Mouse (Mus musculus): ENCODE data around the gene Nbea. TPM values are rescaled to one million over a fixed set of nuclear protein-coding genes. Genes with fewer than 3 reads are reported as not detected.

The Nbea gene
- 39.4 and 40.7 TPM in 2 replicates for polyA plus RNA-seq (2016; fragmentation: Nextera tagmentation; extraction: Ambion mirVana)

DNA sequence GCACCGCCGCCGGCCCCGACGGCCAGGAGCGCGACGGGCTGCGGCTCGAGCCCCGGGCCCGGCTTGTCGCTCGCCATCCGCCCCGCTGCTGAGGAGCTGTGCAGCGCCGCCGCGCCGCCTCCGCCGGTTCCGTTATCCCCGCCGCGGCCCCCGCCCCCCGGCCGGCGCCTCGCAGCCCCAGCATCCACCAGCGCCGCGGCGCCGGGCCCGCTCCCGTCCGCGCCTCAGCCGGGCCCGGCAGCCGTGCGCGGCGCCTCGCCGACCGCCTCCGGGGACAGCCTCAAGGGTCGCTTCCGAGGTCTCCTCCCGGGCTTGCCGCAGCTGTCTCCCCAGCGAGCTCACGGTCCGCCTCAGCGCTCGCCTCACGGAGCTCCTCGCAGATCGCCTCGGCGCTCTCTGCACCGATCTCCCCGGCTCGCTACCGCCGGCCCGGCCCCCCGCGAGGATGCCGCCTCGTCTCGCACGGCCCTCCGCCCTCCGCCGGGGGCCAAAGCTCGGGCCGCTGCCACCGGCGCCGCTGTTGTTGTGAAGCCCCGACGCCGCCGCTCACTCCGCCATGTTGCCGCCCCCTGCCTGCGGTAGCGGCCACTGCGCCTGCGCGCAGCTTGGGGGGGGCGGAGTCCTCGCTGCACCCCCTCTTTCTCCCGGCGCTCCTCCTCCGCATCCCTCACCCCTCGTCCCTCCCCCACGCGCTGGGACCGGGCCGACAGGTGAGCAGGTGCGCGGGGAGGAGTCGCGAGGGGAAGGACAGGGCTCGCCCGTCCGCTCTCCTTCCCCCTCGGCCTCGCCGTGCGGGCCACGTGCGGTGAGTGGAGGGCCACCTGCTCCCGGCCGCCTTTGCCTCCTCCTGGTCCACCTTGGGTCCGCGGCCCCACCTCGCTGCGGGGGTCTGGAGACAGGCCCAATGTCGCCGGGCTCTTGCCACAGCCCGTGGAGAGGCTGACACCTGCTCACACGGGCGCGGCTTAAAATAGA, at the start of gene Nbea:
Nbea (minus strand) TSS at position 543 of the 975 bp plus-strand sequence.
- H3K9ac ChIP-seq (replicated peaks), result peak within 1 kb of the TSS; percentile 98
- H3K4me2 ChIP-seq (replicated peaks), result peak within 1 kb of the TSS; percentile 83
- H3K4me1 ChIP-seq, result peaks cover 12% of the 10 kb centered on the region
- WGBS, result under 1% methylated on average over 102 of the region's 131 CpGs
- no peaks in the 10 kb centered on the region for H3K36me3 ChIP-seq
- H3K27me3 ChIP-seq, result no peaks in the 10 kb centered on the region
- H3K27ac ChIP-seq (replicated peaks), result peak within 1 kb of the TSS; percentile 97
- ATAC-seq (ENCODE audit: low FRiP score, low read depth), result peak; percentile 84
- H3K4me3 ChIP-seq, result peak within 1 kb of the TSS; percentile 96
- no peaks in the 10 kb centered on the region for H3K9me3 ChIP-seq

DNA sequence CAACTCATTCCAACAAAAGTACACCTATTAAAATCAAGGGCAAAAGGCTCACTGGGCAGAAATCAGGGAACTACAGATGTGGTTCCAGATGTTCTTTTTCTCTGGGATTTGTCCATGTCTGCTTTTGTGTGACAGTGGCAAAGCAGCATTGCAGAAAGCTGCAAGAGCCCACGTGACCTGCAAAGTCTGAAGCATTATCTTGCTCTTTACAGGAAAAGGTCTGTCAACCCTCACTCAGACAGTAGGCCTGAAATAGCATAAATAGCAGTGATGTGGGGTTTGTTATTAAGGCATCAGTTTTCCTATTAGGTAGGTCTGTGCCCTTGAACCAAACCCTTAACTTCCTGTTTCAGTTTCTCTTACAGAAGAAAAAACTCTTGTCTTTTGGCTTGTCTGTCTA, 45.8 kb upstream of the Nbea start:
- 64% methylated on average over 1 of the region's 1 CpGs for WGBS
- no peak overlapping the region for H3K4me2 ChIP-seq (replicated peaks)
- H3K4me3 ChIP-seq, result no peak overlapping the region
- H3K9me3 ChIP-seq, result no peaks in the 10 kb centered on the region
- H3K36me3 ChIP-seq, result no peaks in the 10 kb centered on the region
- no peak overlapping the region for H3K27ac ChIP-seq (replicated peaks)
- H3K9ac ChIP-seq (replicated peaks), result no peak overlapping the region
- H3K27me3 ChIP-seq, result no peaks in the 10 kb centered on the region
- ATAC-seq (ENCODE audit: low FRiP score, low read depth), result no peak
- no peaks in the 10 kb centered on the region for H3K4me1 ChIP-seq

DNA sequence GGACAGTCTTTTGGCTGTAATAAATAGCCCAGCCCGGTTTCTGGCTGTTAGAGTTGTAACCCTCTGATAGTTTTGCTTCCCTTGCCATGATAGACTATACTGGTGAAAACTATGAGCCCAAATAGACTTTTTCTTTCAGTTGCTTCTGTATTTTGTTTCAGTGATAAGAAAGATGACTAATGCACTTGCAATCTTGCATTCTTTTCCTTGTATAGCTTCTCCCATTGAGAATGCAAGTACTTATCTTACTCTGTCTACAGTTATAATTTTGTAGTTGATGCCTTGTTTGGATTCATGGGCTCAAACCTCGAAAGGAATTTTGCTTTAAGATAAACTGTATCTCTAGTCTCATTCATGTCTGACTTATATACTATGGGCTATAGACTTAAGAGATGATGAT, 32.5 kb upstream of the Nbea start:
- Histone ChIP-seq H3K27ac (replicated peaks) (no peak overlapping the region), H3K36me3 (no peaks in the 10 kb centered on the region)
- WGBS, result 87% methylated on average over 2 of the region's 2 CpGs

DNA sequence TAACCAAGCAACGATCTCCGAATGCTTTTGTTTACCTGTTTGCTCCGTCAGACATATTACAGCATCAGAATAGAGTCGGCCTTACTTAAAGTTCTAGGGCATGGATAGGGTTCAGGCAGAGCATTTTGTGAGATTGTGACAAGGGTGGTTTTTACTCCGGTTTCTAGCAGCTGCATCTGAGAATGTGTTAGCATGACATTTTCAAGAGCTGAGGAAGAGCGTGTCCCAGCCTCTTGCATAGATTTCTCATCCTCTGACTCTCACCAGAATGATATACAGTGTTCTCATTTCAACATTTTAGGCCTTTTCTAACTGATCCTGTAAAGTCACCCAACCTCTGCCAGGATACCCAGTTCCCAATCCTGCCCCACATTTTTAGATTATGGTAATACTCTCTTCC, 20.5 kb upstream of the Nbea start:
- Histone ChIP-seq H3K9ac (replicated peaks) (no peak overlapping the region), H3K27me3 (no peaks in the 10 kb centered on the region), H3K36me3 (no peaks in the 10 kb centered on the region), H3K9me3 (no peaks in the 10 kb centered on the region), H3K4me1 (no peaks in the 10 kb centered on the region), H3K4me2 (replicated peaks) (no peak overlapping the region), H3K27ac (replicated peaks) (no peak overlapping the region), H3K4me3 (no peak overlapping the region)
- WGBS, result 73% methylated on average over 6 of the region's 6 CpGs
- no peak for ATAC-seq (ENCODE audit: low FRiP score, low read depth)

More for the DNA sequence above, 32.5 kb upstream of the Nbea start:
- Histone ChIP-seq H3K9ac (replicated peaks) (no peak overlapping the region), H3K27me3 (no peaks in the 10 kb centered on the region), H3K4me1 (no peaks in the 10 kb centered on the region), H3K4me2 (replicated peaks) (no peak overlapping the region), H3K9me3 (no peaks in the 10 kb centered on the region), H3K4me3 (no peak overlapping the region)
- ATAC-seq (ENCODE audit: low FRiP score, low read depth), result no peak

DNA sequence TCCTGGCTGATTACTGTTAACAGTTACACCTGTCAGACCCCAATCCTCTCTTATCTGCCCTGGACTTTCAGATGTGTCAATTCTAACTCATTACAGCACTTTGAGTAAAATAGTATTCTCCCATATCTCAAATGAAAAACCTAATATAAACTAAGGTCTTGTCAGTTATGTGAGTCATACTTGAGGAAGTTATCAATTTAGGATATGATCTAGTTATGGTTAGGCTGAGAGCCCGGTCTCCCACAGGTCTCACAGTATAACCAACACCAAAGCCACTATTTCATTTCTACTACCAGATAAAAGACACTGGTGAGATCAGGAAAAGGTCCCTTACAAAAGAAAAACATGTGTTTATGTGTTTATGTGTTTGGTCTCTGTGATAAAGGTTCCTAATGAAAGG, 4.7 kb upstream of the Nbea start:
- H3K36me3 ChIP-seq, result no peaks in the 10 kb centered on the region
- H3K27ac ChIP-seq (replicated peaks), result no peak overlapping the region
- ATAC-seq (ENCODE audit: low FRiP score, low read depth), result no peak
- peaks cover 3% of the 10 kb centered on the region; the same call in 1 of the 2 replicates for H3K4me1 ChIP-seq
- no peak overlapping the region for H3K4me3 ChIP-seq
- WGBS, result 90% methylated on average over 1 of the region's 1 CpGs
- H3K4me2 ChIP-seq (replicated peaks), result no peak overlapping the region
- H3K9ac ChIP-seq (replicated peaks), result no peak overlapping the region
- H3K9me3 ChIP-seq, result no peaks in the 10 kb centered on the region
- no peaks in the 10 kb centered on the region for H3K27me3 ChIP-seq

DNA sequence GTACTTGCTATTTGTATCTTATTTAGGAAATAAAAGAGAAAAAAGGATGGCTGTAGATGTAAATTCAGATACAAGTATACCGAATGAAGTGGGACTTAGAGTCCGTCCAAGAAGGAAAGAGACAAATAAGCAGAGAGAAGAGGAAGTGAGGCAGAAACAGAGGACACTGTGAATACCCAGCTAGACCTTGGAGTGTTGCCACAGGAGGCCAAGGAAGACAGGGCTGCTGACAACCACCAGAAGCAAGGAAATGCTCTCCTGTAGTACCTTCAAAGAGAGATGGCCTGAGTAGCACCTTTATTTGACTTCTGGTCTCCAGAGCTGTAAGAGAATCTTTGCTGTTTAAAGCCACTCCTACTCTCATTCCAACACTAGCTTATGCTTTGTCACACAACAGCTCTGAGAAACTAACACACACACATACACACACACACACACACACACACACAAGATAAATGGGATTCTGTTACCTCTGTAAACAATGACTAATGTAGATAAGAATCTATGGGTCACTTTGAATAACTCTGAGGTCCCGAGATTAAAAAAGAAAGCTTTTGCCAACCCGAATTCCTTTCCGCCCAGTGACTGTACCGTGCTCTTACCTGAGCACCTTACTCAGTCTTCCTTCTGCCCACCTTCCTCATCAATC, 3.8 kb upstream of the Nbea start:
- Histone ChIP-seq H3K4me3 (no peak overlapping the region), H3K36me3 (no peaks in the 10 kb centered on the region), H3K4me2 (replicated peaks) (no peak overlapping the region), H3K27me3 (no peaks in the 10 kb centered on the region), H3K9me3 (no peaks in the 10 kb centered on the region), H3K9ac (replicated peaks) (no peak overlapping the region), H3K27ac (replicated peaks) (no peak overlapping the region), H3K4me1 (peaks cover 3% of the 10 kb centered on the region; the same call in 1 of the 2 replicates)
- WGBS, result 78% methylated on average over 6 of the region's 6 CpGs
- ATAC-seq (ENCODE audit: low FRiP score, low read depth), result no peak

DNA sequence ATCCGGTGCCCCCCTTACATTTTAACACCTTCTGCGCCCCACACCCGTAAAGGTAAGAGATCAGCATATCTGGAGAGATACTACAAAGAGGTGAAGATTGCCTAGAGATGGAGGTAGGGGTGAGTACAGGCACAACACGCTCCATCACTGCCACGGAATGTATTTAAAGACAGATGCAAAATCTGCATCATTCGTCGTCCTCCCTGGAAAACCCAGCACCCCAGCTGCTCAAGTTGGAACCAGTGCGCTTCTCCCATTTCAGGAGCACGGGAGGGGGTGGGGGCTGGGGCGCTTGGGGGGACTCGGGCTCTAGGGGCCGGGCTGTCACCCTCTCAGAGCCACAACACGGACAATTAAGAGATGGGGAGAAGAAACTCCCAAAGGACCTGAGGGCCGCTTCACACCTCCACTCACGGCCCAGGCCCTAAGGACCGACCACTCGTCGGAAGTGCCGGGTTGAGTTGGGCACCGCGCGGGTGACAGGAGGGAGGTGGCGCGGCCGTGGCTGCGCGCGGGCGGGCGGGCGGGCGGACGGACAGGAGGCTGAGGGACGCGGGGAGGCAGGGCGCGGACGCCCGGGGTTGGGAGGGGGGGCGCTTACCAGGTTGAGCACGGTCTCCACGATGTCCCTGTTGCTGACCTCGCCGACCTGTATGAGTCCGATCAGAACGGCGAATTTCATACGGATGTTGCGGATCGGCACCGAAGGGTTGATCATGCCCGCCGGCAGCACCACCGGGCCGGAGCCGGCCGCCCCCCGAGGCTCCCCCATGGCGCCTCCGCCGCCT, 936 bp downstream of the Nbea start:
- H3K4me2 ChIP-seq (replicated peaks), result peak overlapping the region; percentile 83
- peaks cover 12% of the 10 kb centered on the region for H3K4me1 ChIP-seq
- H3K9me3 ChIP-seq, result no peaks in the 10 kb centered on the region
- peak; percentile 64 for ATAC-seq (ENCODE audit: low FRiP score, low read depth)
- peak overlapping the region; percentile 96 for H3K4me3 ChIP-seq
- no peaks in the 10 kb centered on the region for H3K36me3 ChIP-seq
- peak overlapping the region; percentile 97 for H3K27ac ChIP-seq (replicated peaks)
- peak overlapping the region; percentile 98 for H3K9ac ChIP-seq (replicated peaks)
- under 1% methylated on average over 42 of the region's 61 CpGs for WGBS
- no peaks in the 10 kb centered on the region for H3K27me3 ChIP-seq

DNA sequence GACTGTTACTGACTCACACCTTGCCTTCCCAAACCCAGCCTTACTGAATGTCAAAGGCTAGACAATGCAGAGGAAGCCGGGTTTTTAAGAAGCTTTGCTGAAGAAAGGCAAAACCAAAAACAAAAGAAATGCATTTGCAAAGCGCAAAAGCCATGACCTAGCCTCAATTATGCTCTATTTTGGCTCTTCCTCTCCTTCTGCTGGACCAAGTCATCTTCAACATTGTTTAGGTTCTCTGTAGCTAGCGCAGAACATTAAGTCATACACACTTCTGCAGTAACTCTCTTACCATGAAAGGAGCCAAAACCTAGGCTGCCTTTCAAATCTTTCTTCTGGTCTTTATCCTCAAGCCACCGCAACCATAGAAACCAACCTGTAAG, 1.5 kb downstream of the Nbea start:
- Histone ChIP-seq H3K27ac (replicated peaks) (peak overlapping the region; percentile 97), H3K4me1 (peaks cover 12% of the 10 kb centered on the region)
- WGBS, result 0% methylated on average over 4 of the region's 4 CpGs

DNA sequence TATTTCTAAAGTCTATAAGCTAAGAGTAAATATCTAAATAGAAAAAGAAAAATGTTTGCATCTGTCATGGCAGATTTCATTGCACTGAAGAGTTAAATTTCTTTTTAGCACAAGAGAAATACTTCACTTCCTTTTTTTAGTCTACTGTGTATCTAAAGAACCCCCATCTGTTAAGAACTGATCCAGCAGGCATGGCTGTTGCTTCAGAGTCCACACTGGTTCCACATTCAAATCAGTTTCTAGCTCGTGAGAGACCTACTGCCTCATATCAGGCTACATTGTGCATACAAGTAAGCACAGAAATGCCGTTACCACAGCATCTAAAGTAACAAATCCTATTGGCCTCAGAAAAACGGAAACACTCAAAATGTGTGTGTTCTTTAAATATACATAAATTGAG, 2.5 kb downstream of the Nbea start:
- H3K9ac ChIP-seq (replicated peaks), result 0 out of 2 replicates have a peak overlapping the region, but pooled peaks have one; percentile 98
- H3K36me3 ChIP-seq, result no peaks in the 10 kb centered on the region
- peak overlapping the region; percentile 96 for H3K4me3 ChIP-seq
- 36% methylated on average over 3 of the region's 3 CpGs for WGBS
- H3K9me3 ChIP-seq, result no peaks in the 10 kb centered on the region
- peaks cover 12% of the 10 kb centered on the region for H3K4me1 ChIP-seq
- peak overlapping the region; percentile 83 for H3K4me2 ChIP-seq (replicated peaks)
- no peak for ATAC-seq (ENCODE audit: low FRiP score, low read depth)
- no peaks in the 10 kb centered on the region for H3K27me3 ChIP-seq
- H3K27ac ChIP-seq (replicated peaks), result no peak overlapping the region

More for the DNA sequence above, 1.5 kb downstream of the Nbea start:
- no peaks in the 10 kb centered on the region for H3K9me3 ChIP-seq
- no peaks in the 10 kb centered on the region for H3K27me3 ChIP-seq
- peak overlapping the region; percentile 96 for H3K4me3 ChIP-seq
- H3K4me2 ChIP-seq (replicated peaks), result peak overlapping the region; percentile 83
- no peaks in the 10 kb centered on the region for H3K36me3 ChIP-seq
- H3K9ac ChIP-seq (replicated peaks), result peak overlapping the region; percentile 98
- no peak for ATAC-seq (ENCODE audit: low FRiP score, low read depth)

DNA sequence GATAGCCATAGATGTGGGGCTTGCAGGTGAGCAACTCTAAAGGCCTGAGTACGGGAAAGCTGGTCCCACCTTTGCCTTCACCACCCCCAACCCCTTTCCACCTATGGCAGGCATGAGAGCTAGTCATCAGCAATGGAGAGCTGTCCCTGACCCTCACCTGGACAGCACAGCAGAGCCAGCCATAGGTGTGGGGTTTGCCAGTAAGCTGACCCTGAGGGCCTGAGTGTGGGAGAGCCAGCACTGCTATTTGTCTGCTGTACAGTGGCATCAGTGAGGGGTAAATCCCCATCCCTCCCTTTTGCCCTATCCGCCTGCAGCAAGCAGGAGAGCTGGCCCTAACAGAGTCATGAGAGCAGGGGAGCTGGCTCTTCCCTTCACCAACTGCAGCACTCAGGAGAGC, 25.6 kb downstream of the Nbea start:
- no peaks in the 10 kb centered on the region for H3K9me3 ChIP-seq
- H3K4me1 ChIP-seq, result no peaks in the 10 kb centered on the region
- WGBS, result 94% methylated on average over 2 of the region's 2 CpGs
- H3K27me3 ChIP-seq, result no peaks in the 10 kb centered on the region
- no peak for ATAC-seq (ENCODE audit: low FRiP score, low read depth)
- no peak overlapping the region for H3K4me3 ChIP-seq
- H3K27ac ChIP-seq (replicated peaks), result no peak overlapping the region
- no peak overlapping the region for H3K9ac ChIP-seq (replicated peaks)
- 0 out of 2 replicates have a peak, but pooled peaks cover 6% of the 10 kb centered on the region for H3K36me3 ChIP-seq
- no peak overlapping the region for H3K4me2 ChIP-seq (replicated peaks)

DNA sequence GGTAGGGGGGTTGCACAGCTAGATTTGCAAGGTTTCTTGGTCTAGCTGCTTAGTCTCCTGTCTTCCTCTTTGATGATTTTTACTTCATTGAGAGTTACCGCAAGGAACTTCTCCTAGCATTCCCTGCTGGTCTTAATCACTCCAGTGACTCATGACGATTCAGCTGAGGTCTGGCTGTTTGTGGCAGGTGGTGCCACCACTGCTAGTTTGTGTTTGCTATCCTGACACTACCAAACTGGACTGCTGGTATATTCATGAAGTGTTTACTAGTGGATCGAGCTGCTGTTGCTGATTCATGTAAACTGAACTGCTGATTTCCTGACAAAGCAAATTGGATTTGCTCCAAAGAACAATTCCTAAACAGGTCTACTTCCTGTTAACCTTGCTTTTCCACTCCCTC, 56.8 kb downstream of the Nbea start:
- no peaks in the 10 kb centered on the region for H3K4me1 ChIP-seq
- H3K9ac ChIP-seq (replicated peaks), result no peak overlapping the region
- H3K27ac ChIP-seq (replicated peaks), result no peak overlapping the region
- H3K27me3 ChIP-seq, result no peaks in the 10 kb centered on the region
- no peak overlapping the region for H3K4me3 ChIP-seq
- H3K36me3 ChIP-seq, result 0 out of 2 replicates have a peak, but pooled peaks cover 10% of the 10 kb centered on the region
- WGBS, result 94% methylated on average over 3 of the region's 3 CpGs
- no peak overlapping the region for H3K4me2 ChIP-seq (replicated peaks)
- H3K9me3 ChIP-seq, result peaks cover 12% of the 10 kb centered on the region; the same call in 1 of the 2 replicates
- no peak for ATAC-seq (ENCODE audit: low FRiP score, low read depth)

All from midbrain, embryonic 12.5 days (tissue).